Mouse (Mus musculus) neural tube, embryonic 14.5 days (tissue): ENCODE results near the gene Gtpbp8. TPM values are rescaled to one million over a fixed set of nuclear protein-coding genes. Genes with fewer than 3 reads are reported as not detected.

Source experiments
- ATAC-seq: fragments of 200-750 bp; cut with Nextera tagmentation; 2 replicates; pipeline ENCODE4 v1.8.0; 2017; ENCODE audit warnings: low read depth, mild to moderate bottlenecking, moderate TSS enrichment, moderate library complexity
- H3K27ac ChIP-seq: fragments of 300-500 bp; sonication (generic); 2 replicates; pipeline ENCODE4 v1.5.1; 2014; ENCODE audit warnings: low read depth, mild to moderate bottlenecking, control low read depth, low read length, moderate library complexity, mixed read lengths
- H3K27me3 ChIP-seq: fragments of 300-500 bp; sonication (generic); 2 replicates; pipeline ENCODE4 v1.6.1; 2014; ENCODE audit warnings: low read length; ENCODE audit not compliant: control insufficient read depth, insufficient read depth
- H3K36me3 ChIP-seq: fragments of 300-500 bp; sonication (generic); 2 replicates; pipeline ENCODE4 v1.6.1; 2014; ENCODE audit warnings: low read length, mixed read lengths; ENCODE audit not compliant: control insufficient read depth, insufficient read depth
- H3K4me1 ChIP-seq: fragments of 300-500 bp; sonication (generic); 2 replicates; pipeline ENCODE4 v1.6.1; 2014; ENCODE audit warnings: low read length; ENCODE audit not compliant: control insufficient read depth, insufficient read depth
- H3K4me2 ChIP-seq: fragments of 300-500 bp; sonication (generic); 2 replicates; pipeline ENCODE4 v1.6.1; 2014; ENCODE audit warnings: mild to moderate bottlenecking, low read depth, low read length, control low read depth
- H3K4me3 ChIP-seq: fragments of 300-500 bp; sonication (generic); 2 replicates; pipeline ENCODE4 v1.5.1; 2014; ENCODE audit warnings: low read depth, low read length, control low read depth, mixed read lengths
- H3K9ac ChIP-seq: fragments of 300-500 bp; sonication (generic); replicated peaks from 2 replicates; pipeline ENCODE4 v1.6.1; 2014; ENCODE audit warnings: low read depth, mild to moderate bottlenecking, control low read depth, low read length, mixed read lengths
- H3K9me3 ChIP-seq: fragments of 300-500 bp; sonication (generic); 2 replicates; pipeline ENCODE4 v1.6.1; 2016; ENCODE audit warnings: low read length; ENCODE audit not compliant: control insufficient read depth
- WGBS: fragments of 180-500 bp; shearing (Covaris S2); extraction: QIAGEN DNeasy Blood & Tissue Kit; methylation state at CpG from one replicate; pipeline ENCODE4 v1.1.7; 2014; 5-methylcytosine and 5-hydroxymethylcytosine counted together
- polyA plus RNA-seq: library from polyadenylated mRNA; unstranded; fragments of >200 nt; fragmentation: Nextera tagmentation; extraction: Ambion mirVana; gene quantifications from 2 replicates; pipeline ENCODE4 v1.2.1, GENCODE M21; 2014

The Gtpbp8 gene
- polyA plus RNA-seq, 1 experiment from 2014 or later = 42.3 TPM

DNA sequence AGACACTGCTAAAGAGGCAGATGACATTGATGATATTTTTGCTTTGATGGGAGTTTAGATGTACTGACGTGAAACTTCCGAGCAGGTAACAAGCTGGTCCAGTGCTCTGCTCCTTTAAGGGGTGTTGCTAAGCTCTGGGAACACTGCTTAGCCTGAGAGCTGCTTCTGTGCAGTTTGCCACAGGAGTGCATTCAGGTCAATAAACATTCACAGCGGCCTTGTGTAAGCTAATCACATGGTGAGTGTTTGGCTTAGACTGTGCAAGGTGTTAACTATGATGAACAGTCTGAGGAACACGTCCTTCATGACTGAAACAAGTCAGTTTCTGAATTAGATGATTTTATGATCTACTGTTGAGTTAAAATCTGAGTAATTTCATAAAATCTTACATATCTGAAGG lies 10.0 kb downstream of the Gtpbp8 start:
- H3K9me3 ChIP-seq = no peaks in the 10 kb centered on the region
- WGBS = 84% methylated on average over 4 of the region's 4 CpGs
- H3K4me1 ChIP-seq = no peaks in the 10 kb centered on the region
- no peak overlapping the region for H3K4me3 ChIP-seq
- ATAC-seq = no peak
- H3K36me3 ChIP-seq = peaks cover 37% of the 10 kb centered on the region
- H3K27me3 ChIP-seq = no peaks in the 10 kb centered on the region
- H3K4me2 ChIP-seq = no peak overlapping the region
- H3K9ac ChIP-seq = no peak overlapping the region
- H3K27ac ChIP-seq = no peak overlapping the region

DNA sequence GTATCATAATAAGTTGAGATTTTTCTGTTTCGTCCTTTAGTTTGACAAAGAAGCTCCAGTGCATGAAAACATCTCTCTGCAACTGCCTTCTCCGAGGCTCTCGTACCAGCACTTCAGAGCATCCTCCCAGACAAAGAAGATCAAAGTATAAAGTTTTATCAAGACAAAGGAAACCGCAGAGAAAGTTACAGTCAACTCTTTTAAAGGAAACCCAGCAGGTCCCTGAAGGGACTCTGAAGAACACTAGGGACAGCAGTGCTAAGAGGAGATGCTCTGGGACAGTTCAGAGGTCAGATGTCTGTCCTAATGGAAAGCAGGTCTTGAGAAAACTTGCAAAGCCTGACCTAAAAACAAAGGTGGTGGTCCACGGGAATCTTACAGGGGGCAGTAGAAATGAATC lies 10.5 kb downstream of the Gtpbp8 start:
- no peak for ATAC-seq
- WGBS = 91% methylated on average over 5 of the region's 5 CpGs
- no peak overlapping the region for H3K9ac ChIP-seq
- H3K9me3 ChIP-seq = no peaks in the 10 kb centered on the region
- H3K27ac ChIP-seq = no peak overlapping the region
- H3K4me1 ChIP-seq = no peaks in the 10 kb centered on the region
- H3K4me2 ChIP-seq = no peak overlapping the region
- peaks cover 37% of the 10 kb centered on the region for H3K36me3 ChIP-seq
- no peak overlapping the region for H3K4me3 ChIP-seq
- no peaks in the 10 kb centered on the region for H3K27me3 ChIP-seq

DNA sequence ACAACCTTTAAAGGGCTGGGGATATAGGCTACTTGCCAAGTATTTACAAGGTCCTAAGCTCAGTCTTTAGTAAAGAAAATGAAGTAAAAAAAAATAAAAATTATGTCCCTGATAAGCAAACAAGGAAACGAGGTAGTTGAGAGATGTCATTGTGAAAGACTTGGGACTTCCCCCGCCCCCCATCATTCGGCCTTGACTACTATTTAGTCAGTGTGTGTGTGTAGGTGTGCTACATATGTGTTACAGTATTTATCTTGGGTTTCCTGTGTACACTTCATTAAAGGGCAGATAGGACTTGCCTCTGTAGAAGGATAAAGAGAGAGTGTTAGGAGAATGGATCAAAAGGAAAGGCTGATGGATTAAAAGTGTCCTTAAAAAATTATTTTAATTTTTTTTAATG lies 12.1 kb downstream of the Gtpbp8 start:
- Histone ChIP-seq H3K9ac (no peak overlapping the region), H3K36me3 (peaks cover 37% of the 10 kb centered on the region), H3K4me2 (no peak overlapping the region), H3K4me1 (no peaks in the 10 kb centered on the region), H3K4me3 (no peak overlapping the region), H3K27me3 (no peaks in the 10 kb centered on the region), H3K9me3 (no peaks in the 10 kb centered on the region), H3K27ac (no peak overlapping the region)
- ATAC-seq = no peak
- WGBS = 94% methylated on average over 3 of the region's 3 CpGs

DNA sequence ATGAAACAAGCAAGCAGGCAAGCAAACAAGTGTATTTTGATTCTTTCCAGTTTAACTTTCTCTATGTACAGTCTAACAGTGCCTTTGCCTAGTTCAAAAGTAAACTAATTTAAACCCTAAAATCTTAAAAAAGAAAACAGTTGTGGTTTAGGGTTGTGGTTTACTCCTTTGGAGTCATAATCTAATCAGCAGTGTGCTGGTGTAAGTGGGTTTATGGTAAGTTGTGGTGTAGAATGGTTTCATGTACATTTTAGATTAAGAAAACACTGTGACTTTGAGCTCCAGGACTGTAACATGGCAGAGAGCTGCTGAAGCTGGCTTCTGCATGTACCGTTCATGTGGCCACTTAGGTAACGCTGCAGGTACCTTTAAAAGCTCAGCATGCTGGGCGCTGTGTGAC lies 18.6 kb downstream of the Gtpbp8 start:
- Histone ChIP-seq H3K4me3 (no peak overlapping the region), H3K27ac (no peak overlapping the region), H3K4me1 (peaks cover 7% of the 10 kb centered on the region; the same call in 1 of the 2 replicates), H3K9me3 (no peaks in the 10 kb centered on the region), H3K4me2 (no peak overlapping the region), H3K27me3 (no peaks in the 10 kb centered on the region), H3K36me3 (0 out of 2 replicates have a peak, but pooled peaks cover 4% of the 10 kb centered on the region), H3K9ac (no peak overlapping the region)
- ATAC-seq = no peak
- WGBS = 99% methylated on average over 3 of the region's 3 CpGs

DNA sequence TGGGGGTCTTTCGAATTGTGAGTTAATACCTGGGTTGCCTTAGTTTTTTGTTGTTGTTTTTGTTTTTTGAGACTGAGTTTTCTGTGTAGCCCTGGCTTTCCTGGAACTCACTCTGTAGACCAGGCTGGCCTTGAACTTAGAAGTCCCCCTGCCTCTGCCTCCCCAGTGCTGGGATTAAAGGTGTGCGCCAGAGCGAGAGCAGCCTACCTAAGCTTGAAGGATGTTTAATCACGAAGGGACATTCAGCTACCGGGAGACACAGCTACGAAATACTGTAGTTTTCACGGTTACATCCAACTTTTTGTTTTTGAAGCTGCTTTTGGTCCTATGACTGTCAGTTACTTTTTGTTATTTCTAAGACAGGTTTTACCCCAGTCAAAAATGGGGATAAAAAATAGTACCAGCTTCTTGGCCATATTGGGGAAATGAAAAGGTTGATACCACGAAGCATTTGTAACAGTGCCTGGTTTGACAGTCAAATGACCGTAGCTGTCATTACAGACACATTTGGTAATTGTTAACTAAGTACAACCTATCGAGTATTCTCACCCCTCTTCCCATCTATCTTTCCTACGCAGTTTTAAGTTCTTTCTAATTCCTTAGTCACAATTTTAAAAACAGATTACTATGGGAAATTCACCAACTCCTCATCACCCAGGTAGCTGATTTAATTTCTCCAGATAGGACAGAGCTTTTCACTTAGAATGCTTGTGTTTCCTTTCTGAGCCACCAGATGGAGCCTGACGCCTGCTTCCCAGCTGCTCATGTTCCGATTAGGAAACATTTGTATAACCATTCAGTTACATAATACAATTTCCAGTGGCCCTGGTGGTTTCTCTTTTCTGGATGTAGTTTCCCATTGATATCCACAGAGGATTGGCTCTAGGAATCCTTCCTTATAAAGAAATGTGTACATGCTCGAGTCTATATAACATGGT lies 20.6 kb downstream of the Gtpbp8 start:
- H3K36me3 ChIP-seq = 0 out of 2 replicates have a peak, but pooled peaks cover 4% of the 10 kb centered on the region
- WGBS = 53% methylated on average over 14 of the region's 14 CpGs
- H3K27ac ChIP-seq = no peak overlapping the region
- peak overlapping the region; percentile 84 for H3K4me3 ChIP-seq
- peaks cover 7% of the 10 kb centered on the region; the same call in 1 of the 2 replicates for H3K4me1 ChIP-seq
- no peak for ATAC-seq
- no peaks in the 10 kb centered on the region for H3K9me3 ChIP-seq
- H3K9ac ChIP-seq = peak overlapping the region; percentile 82; the same call in 1 of the 2 replicates
- H3K4me2 ChIP-seq = peak overlapping the region; percentile 55
- no peaks in the 10 kb centered on the region for H3K27me3 ChIP-seq

DNA sequence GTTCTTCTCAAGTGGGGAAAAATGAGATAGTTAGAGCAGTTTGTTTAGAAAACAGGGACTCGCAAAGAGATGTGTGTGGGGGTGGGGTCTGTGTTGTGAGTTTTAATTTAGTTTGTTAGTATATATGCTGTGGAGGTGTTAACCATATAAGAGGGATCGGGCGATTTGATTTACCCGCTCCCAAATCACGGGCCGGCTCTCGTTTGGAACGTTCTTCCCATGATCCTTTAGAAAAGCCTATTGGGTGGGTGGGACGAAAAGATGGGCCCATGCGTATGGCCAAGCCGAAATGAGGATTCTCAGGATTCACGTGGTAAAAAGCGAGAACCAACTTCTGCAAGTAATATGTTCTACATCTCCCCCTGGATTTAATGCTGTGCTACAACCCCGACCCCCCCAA lies 21.3 kb downstream of the Gtpbp8 start:
- Histone ChIP-seq H3K9ac (peak overlapping the region; percentile 82), H3K9me3 (no peaks in the 10 kb centered on the region), H3K4me1 (peaks cover 7% of the 10 kb centered on the region; the same call in 1 of the 2 replicates), H3K4me2 (peak overlapping the region; percentile 55), H3K27me3 (no peaks in the 10 kb centered on the region), H3K27ac (peak overlapping the region; percentile 93), H3K4me3 (peak overlapping the region; percentile 84), H3K36me3 (0 out of 2 replicates have a peak, but pooled peaks cover 4% of the 10 kb centered on the region)
- ATAC-seq = peak; percentile 57
- WGBS = 1% methylated on average over 14 of the region's 14 CpGs

DNA sequence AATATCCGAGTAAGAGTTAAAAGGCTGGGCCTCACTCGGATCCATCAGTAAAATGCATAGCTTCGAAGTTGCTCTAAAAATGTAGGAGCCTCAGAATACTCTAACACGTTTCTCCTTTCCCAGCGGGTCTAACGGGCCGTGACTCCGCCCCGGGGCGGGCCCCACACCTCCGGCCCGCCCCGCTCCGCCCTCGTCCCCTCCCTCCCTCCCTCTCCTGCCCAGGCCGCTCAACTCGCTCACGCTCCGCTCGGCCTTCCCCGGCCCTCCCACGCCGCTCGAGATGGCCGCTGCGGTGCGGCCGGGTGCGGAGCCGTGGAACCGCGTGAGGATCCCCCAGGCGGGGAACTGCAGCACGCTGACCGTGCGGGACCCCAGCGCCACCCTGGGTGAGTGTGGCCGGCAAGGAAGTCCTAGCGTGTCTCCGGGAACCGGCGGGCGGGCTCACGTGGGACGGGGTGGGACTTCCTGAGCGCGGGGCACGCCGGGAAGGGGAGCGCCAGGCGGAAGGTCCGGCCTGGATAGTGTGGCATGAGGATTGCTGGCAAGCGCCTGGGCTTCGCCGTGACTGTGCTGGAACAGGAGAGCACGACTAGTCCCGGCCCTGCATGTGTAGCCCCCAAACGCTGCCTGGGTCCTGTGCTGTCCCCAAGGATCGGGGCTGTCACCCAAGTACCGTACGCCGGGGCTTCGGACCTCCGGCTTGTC lies 21.9 kb downstream of the Gtpbp8 start, which contains the start of gene Nepro:
Nepro (plus strand) TSS at position 219 of the 705 bp plus-strand sequence.
- H3K4me2 ChIP-seq = peak within 1 kb of the TSS; percentile 55
- H3K27ac ChIP-seq = peak within 1 kb of the TSS; percentile 93
- H3K4me3 ChIP-seq = peak within 1 kb of the TSS; percentile 84
- no peaks in the 10 kb centered on the region for H3K27me3 ChIP-seq
- under 1% methylated on average over 64 of the region's 64 CpGs for WGBS
- H3K9me3 ChIP-seq = no peaks in the 10 kb centered on the region
- peaks cover 7% of the 10 kb centered on the region; the same call in 1 of the 2 replicates for H3K4me1 ChIP-seq
- peak; percentile 98 for ATAC-seq
- H3K9ac ChIP-seq = peak within 1 kb of the TSS; percentile 82
- H3K36me3 ChIP-seq = no peaks in the 10 kb centered on the region

DNA sequence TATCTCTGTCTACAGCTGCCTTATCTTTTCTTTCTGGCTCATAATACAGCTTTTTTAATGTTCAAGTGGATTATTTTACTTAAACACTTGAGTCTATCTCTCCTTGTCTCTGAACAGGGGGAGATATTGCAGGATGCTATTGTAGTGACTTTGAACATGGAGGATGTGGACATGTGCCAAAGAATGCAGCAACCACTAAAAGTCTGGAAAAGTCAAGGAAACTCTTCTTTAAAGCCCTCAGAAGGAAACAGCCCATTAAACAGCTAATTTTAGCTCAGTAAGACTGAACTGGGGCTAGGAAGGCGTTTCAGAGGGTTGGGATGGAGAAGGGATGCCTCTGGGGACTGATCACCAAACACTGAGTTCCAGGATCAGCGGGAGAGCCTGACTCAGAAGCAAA lies 23.5 kb downstream of the Gtpbp8 start:
- peaks cover 7% of the 10 kb centered on the region; the same call in 1 of the 2 replicates for H3K4me1 ChIP-seq
- no peaks in the 10 kb centered on the region for H3K27me3 ChIP-seq
- no peak for ATAC-seq
- H3K36me3 ChIP-seq = no peaks in the 10 kb centered on the region
- H3K4me2 ChIP-seq = no peak overlapping the region
- 81% methylated on average over 2 of the region's 2 CpGs for WGBS
- no peak overlapping the region for H3K4me3 ChIP-seq
- H3K9me3 ChIP-seq = no peaks in the 10 kb centered on the region
- no peak overlapping the region for H3K27ac ChIP-seq
- no peak overlapping the region for H3K9ac ChIP-seq
